Comparison of ENCODE assay signal across 12 mouse cellular contexts in the genomic region with DNA sequence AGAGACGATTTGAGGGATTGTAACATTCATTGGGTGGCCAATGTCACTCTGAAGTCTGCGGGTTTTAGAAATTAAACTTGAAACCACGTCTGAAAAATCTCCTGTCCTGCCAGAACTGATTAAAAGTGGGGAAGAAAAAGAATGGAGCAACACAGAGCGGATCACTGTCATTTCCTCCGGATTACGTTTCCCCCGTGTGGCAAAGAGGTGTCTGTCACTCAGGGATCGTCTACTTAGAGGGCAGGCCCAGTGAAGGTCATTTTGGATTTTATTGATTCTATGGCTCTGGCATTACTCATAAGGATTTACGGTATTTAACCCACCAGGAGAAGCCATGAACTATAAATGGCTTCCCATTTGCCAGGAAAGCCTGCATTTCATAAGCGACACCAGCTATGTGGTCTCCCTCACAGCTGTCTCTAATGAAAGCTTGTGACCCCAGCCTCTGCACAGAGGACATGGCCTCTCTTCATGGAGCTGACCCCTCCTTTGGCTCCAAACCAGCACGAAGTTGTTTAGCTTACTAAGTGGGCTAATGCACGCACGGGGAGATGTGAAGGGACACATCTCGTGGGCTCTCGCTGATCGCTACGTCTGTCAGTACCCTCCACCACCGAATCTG.
DNase-seq lines count a peak whose midpoint lies in the region; ATAC-seq lines count a peak whose summit lies in the region.
"Had no signal": no experiment of that assay in that cellular context is flagged by ENCODE, and none has a peak within 500 bp of the region (broad histone marks: within the 10 kb centered on the region; RNA-seq: fewer than 3 reads in every experiment).

No protein-coding gene starts in this region.

- WGBS in kidney, embryonic 14.5 days = 49% methylated on average over 18 of the region's 18 CpGs
- 71% methylated on average over 18 of the region's 18 CpGs for WGBS in midbrain, embryonic 10.5 days
- WGBS in midbrain, embryonic 16.5 days = 45% methylated on average over 18 of the region's 18 CpGs
- 30% methylated on average over 18 of the region's 18 CpGs for WGBS in limb, embryonic 11.5 days

- intact Hi-C loops in left cerebral cortex, postnatal 14 days (cut with DNase I) = no loop called here

- H3K36me3 ChIP-seq in kidney, embryonic 14.5 days (ENCODE audit: control insufficient read depth, insufficient read depth, low read length) = no peaks in the 10 kb centered on the region
- H3K36me3 ChIP-seq in midbrain, embryonic 10.5 days = no peaks in the 10 kb centered on the region
- no peaks in the 10 kb centered on the region for H3K36me3 ChIP-seq in midbrain, embryonic 16.5 days (ENCODE audit: control insufficient read depth, insufficient read depth, low read length)
- no peaks in the 10 kb centered on the region for H3K36me3 ChIP-seq in limb, embryonic 11.5 days (ENCODE audit: control insufficient read depth, insufficient read depth, low read length)

- no peak for DNase-seq in kidney, postnatal 36 days
- no peak for DNase-seq in midbrain, embryonic 10.5 days (ENCODE audit: low spot score)
- DNase-seq in limb, embryonic 11.5 days (ENCODE audit: low spot score) = peak; percentile 56
- peak; percentile 16 for DNase-seq in retina, postnatal 1 day
- no peak for DNase-seq in right cerebral cortex, postnatal 10 days (ENCODE audit: low spot score in 2 of 2)
- DNase-seq in left cerebral cortex, postnatal 14 days (ENCODE audit: low spot score in 2 of 2) = no peak
- DNase-seq: cerebellum, adult 8-10 months had no signal

- no peaks in the 10 kb centered on the region for H3K9me3 ChIP-seq in kidney, embryonic 14.5 days (ENCODE audit: control insufficient read depth, low read length)
- H3K9me3 ChIP-seq in midbrain, embryonic 10.5 days (replicated peaks) = no peaks in the 10 kb centered on the region
- no peaks in the 10 kb centered on the region for H3K9me3 ChIP-seq in midbrain, embryonic 16.5 days (replicated peaks; ENCODE audit: control insufficient read depth, low read length, poor library complexity, severe bottlenecking)
- H3K9me3 ChIP-seq in limb, embryonic 11.5 days (ENCODE audit: control insufficient read depth, low read length) = no peaks in the 10 kb centered on the region

- H3K4me2 ChIP-seq in kidney, embryonic 14.5 days (replicated peaks; ENCODE audit: low read depth, low read length) = no peak overlapping the region; the same call in 1 of the 2 replicates
- no peak overlapping the region; the same call in 1 of the 2 replicates for H3K4me2 ChIP-seq in midbrain, embryonic 16.5 days (ENCODE audit: low read length)
- no peak overlapping the region for H3K4me2 ChIP-seq in limb, embryonic 11.5 days (ENCODE audit: low read depth, severe bottlenecking)
- H3K4me2 ChIP-seq: liver, embryonic 11.5 days had no signal

- no peak overlapping the region for H3K9ac ChIP-seq in kidney, embryonic 14.5 days (ENCODE audit: low read depth, low read length)
- no peak overlapping the region for H3K9ac ChIP-seq in midbrain, embryonic 16.5 days (ENCODE audit: low read depth, low read length)
- no peak overlapping the region for H3K9ac ChIP-seq in limb, embryonic 11.5 days (ENCODE audit: low read length)

- no peak overlapping the region for H3K27ac ChIP-seq in kidney, embryonic 14.5 days (ENCODE audit: low read depth, low read length)
- H3K27ac ChIP-seq in midbrain, embryonic 10.5 days (replicated peaks) = peak overlapping the region; percentile 52; the same call in 1 of the 2 replicates
- H3K27ac ChIP-seq in midbrain, embryonic 16.5 days (ENCODE audit: low read length) = no peak overlapping the region
- no peak overlapping the region for H3K27ac ChIP-seq in limb, embryonic 11.5 days (replicated peaks; ENCODE audit: low read depth, low read length)
- H3K27ac ChIP-seq: hindbrain, postnatal 0 days had no signal

- no peak overlapping the region for H3K4me3 ChIP-seq in kidney, embryonic 14.5 days (ENCODE audit: low read length)
- H3K4me3 ChIP-seq in midbrain, embryonic 10.5 days = no peak overlapping the region
- no peak overlapping the region for H3K4me3 ChIP-seq in midbrain, embryonic 16.5 days (ENCODE audit: low read depth, low read length)
- H3K4me3 ChIP-seq in limb, embryonic 11.5 days (ENCODE audit: low read depth, low read length) = no peak overlapping the region

- no peaks in the 10 kb centered on the region for H3K27me3 ChIP-seq in kidney, embryonic 14.5 days (ENCODE audit: control insufficient read depth, insufficient read depth, low read length)
- H3K27me3 ChIP-seq in midbrain, embryonic 10.5 days (ENCODE audit: low read depth, poor library complexity, severe bottlenecking) = peaks cover 10% of the 10 kb centered on the region; the same call in 1 of the 2 replicates
- H3K27me3 ChIP-seq in midbrain, embryonic 16.5 days (ENCODE audit: control insufficient read depth, insufficient read depth, low read depth, low read length) = no peaks in the 10 kb centered on the region
- H3K27me3 ChIP-seq in limb, embryonic 11.5 days (ENCODE audit: control insufficient read depth, insufficient read depth, low read length) = no peaks in the 10 kb centered on the region
- H3K27me3 ChIP-seq: megakaryocyte, embryonic 14.5 days had no signal

- peaks cover 5% of the 10 kb centered on the region; the same call in 1 of the 2 replicates for H3K4me1 ChIP-seq in kidney, embryonic 14.5 days (ENCODE audit: control insufficient read depth, insufficient read depth, low read length)
- peaks cover 15% of the 10 kb centered on the region for H3K4me1 ChIP-seq in midbrain, embryonic 10.5 days
- no peaks in the 10 kb centered on the region for H3K4me1 ChIP-seq in midbrain, embryonic 16.5 days (ENCODE audit: control insufficient read depth, insufficient read depth, low read length)
- H3K4me1 ChIP-seq in limb, embryonic 11.5 days (ENCODE audit: control insufficient read depth, insufficient read depth, low read length) = peaks cover 5% of the 10 kb centered on the region; the same call in 1 of the 2 replicates
- H3K4me1 ChIP-seq: megakaryocyte, embryonic 14.5 days had no signal

- peak; percentile 52; the same call in 1 of the 2 replicates for ATAC-seq in kidney, embryonic 14.5 days (ENCODE audit: low FRiP score, low TSS enrichment)
- ATAC-seq in midbrain, embryonic 16.5 days = no peak
- peak; percentile 67; the same call in 1 of the 2 replicates for ATAC-seq in limb, embryonic 11.5 days (ENCODE audit: insufficient number of reproducible peaks, low FRiP score, low TSS enrichment, low read depth)
- ATAC-seq: hindbrain, postnatal 0 days had no signal

Comparison
In these comparisons a context has a peak if more than half of its experiments do, and no peak if none do; other contexts are left out.
1. DNase-seq: peak in limb, embryonic 11.5 days (single experiment) and retina, postnatal 1 day (single experiment); none in kidney, postnatal 36 days (0 of 2), midbrain, embryonic 10.5 days (single experiment), right cerebral cortex, postnatal 10 days (0 of 2) and left cerebral cortex, postnatal 14 days (0 of 2).